Mouse (Mus musculus): ENCODE data around the gene Arl3.

GRCm38 (mm10) chr19:46523131-46523479 is 49.9 kb downstream of the Arl3 start:
- TF ChIP-seq POLR2A (IDR thresholded peaks at IDR 0.05; ENCODE audit: insufficient read length, low read depth), result no peak
- no peak for TF ChIP-seq MYOG (IDR thresholded peaks at IDR 0.05; ENCODE audit: control insufficient read depth in 1 of 3, insufficient read depth in 1 of 3, insufficient read length in 2 of 3, low read depth in 2 of 3)
- no peak for TF ChIP-seq CEBPB (IDR thresholded peaks at IDR 0.05; ENCODE audit: insufficient read depth, poor library complexity, severe bottlenecking)
- TF ChIP-seq USF1 (IDR thresholded peaks at IDR 0.05; ENCODE audit: low read depth), result no peak
- no peak for TF ChIP-seq TCF12 (IDR thresholded peaks at IDR 0.05; ENCODE audit: insufficient read depth, poor library complexity, severe bottlenecking)
- no peak for TF ChIP-seq E2F4 (IDR thresholded peaks at IDR 0.05; ENCODE audit: insufficient read depth)
- no peak for TF ChIP-seq MYOD1 (IDR thresholded peaks at IDR 0.05; ENCODE audit: control insufficient read depth in 1 of 3, insufficient read length in 2 of 3, low read depth in 2 of 3)
- no peak for TF ChIP-seq MAX (IDR thresholded peaks at IDR 0.05; ENCODE audit: low read depth)
- TF ChIP-seq REST (IDR thresholded peaks at IDR 0.05; ENCODE audit: insufficient read depth, insufficient read length), result no peak

Measured in myocyte (in vitro differentiated cells).